Mouse (Mus musculus): ENCODE data around the gene Fstl1. TPM values are rescaled to one million over a fixed set of nuclear protein-coding genes. Genes with fewer than 3 reads are reported as not detected.

Fstl1 gene
- total and polyA plus RNA-seq, 2 experiments from 2014 or later, result 53.1 to 71.5 TPM

DNA sequence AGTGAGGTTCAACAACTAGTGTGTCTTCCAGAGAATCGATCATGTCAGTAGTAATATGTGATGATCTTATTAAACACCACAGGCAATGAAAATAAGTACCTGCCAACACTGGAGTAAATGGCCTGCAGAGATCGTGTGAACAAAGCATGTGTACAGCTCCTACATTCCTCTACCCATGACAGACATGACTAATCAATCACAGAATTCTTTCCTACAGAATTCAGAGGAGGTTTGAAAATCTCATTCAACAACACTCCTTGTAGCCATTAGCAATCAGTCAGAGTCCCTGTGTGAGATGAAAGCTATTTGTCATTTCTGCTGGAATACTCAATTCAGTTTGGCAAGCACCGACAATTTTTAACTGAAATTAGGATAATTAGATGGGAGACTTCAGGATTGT lies 7.9 kb downstream of the Fstl1 start:
- Histone ChIP-seq H3K9me3 (ENCODE audit: low read length) (no peaks in the 10 kb centered on the region), H3K27me3 (ENCODE audit: insufficient read depth, low read length) (no peaks in the 10 kb centered on the region), H3K4me1 (ENCODE audit: insufficient read depth, low read length) (peaks cover 23% of the 10 kb centered on the region), H3K36me3 (ENCODE audit: insufficient read depth, low read length) (no peaks in the 10 kb centered on the region), H3K4me2 (ENCODE audit: low read depth, low read length) (no peak overlapping the region), H3K27ac (no peak overlapping the region), H3K9ac (replicated peaks; ENCODE audit: low read length) (no peak overlapping the region), H3K4me3 (ENCODE audit: low read length) (no peak overlapping the region)
- WGBS, result 65% methylated on average over 3 of the region's 3 CpGs
- ATAC-seq, result no peak
- no peak for TF ChIP-seq CTCF (IDR thresholded peaks at IDR 0.05; ENCODE audit: low read depth)
- DNase-seq (ENCODE audit: low spot score), result no peak

DNA sequence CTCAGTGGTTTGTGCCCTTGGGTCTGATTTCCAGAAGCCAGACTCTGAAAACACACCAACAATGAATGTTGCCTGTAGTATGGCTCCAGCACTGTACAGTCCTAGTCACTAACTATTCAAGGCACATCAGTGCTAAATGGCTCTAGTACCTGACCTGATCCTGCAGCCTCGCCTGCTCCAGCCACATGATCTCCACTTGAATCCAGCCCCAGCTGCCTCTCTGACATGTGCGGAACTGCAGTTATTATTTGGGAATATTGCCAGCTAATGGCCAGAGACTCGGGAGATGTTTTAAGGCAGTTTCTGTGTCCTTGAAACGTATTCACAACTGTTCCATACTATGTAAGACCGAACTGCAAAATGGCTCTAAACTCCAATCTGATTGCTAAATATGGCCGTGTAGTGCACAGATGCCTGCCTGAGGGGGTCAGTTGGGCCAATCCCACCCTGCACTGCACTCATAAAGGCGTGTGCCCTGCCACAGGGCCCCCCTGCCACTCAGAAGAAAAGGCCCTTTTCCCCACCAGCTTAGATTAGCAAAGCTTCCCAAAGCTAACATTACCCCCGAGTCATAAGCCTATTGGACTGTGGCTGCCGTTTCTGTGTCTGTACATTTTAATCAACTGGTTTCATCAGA lies 11.0 kb downstream of the Fstl1 start:
- H3K4me2 ChIP-seq (ENCODE audit: low read depth, low read length), result peak overlapping the region; percentile 34; the same call in 1 of the 2 replicates
- no peak for ATAC-seq

DNA sequence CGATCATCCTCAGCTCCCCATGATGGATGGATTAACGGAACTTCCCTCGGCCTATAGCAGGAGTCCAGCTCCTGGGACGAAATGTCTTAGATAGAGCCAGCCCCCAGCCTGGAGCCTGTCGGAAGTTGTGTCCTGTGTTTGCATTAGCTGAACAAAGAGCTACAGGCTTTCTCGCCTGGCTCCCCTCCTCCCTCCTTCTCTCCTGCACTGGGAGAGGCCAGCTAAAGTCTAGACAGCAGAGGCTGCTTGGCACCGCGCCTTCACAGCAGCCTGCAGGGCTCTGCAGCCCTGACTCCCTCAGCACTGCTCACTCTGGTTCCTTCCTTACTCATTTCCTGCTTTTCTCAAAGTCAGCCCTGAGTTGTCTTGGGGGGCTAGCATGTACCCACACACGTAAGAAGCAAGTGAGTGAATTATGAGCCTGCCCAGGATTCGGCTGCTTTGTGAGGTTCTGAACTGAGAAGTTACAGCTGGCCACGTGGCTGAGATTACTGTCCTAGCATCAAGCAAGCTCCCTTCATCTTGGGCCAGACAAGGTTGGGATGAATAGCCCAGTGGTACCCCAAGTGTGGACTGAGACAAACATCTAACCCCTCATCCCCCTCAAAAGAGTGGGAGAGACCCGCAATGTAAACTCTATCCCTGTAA lies 11.8 kb downstream of the Fstl1 start:
- Histone ChIP-seq H3K4me2 (ENCODE audit: low read depth, low read length) (peak overlapping the region; percentile 34), H3K4me1 (ENCODE audit: insufficient read depth, low read length) (peaks cover 20% of the 10 kb centered on the region), H3K9ac (replicated peaks; ENCODE audit: low read length) (peak overlapping the region; percentile 30), H3K9me3 (ENCODE audit: low read length) (no peaks in the 10 kb centered on the region), H3K27ac (peak overlapping the region; percentile 37; the same call in 1 of the 2 replicates), H3K4me3 (ENCODE audit: low read length) (no peak overlapping the region), H3K36me3 (ENCODE audit: insufficient read depth, low read length) (no peaks in the 10 kb centered on the region), H3K27me3 (ENCODE audit: insufficient read depth, low read length) (no peaks in the 10 kb centered on the region)
- 18% methylated on average over 12 of the region's 12 CpGs for WGBS
- DNase-seq (ENCODE audit: low spot score) (peak; percentile 88), ATAC-seq (peak; percentile 93)
- no peak for TF ChIP-seq CTCF (IDR thresholded peaks at IDR 0.05; ENCODE audit: low read depth)

More for the DNA sequence above, 11.0 kb downstream of the Fstl1 start:
- Histone ChIP-seq H3K27me3 (ENCODE audit: insufficient read depth, low read length) (no peaks in the 10 kb centered on the region), H3K9ac (replicated peaks; ENCODE audit: low read length) (peak overlapping the region; percentile 30; the same call in 1 of the 2 replicates), H3K27ac (peak overlapping the region; percentile 37; the same call in 1 of the 2 replicates), H3K4me1 (ENCODE audit: insufficient read depth, low read length) (peaks cover 20% of the 10 kb centered on the region), H3K36me3 (ENCODE audit: insufficient read depth, low read length) (no peaks in the 10 kb centered on the region), H3K9me3 (ENCODE audit: low read length) (no peaks in the 10 kb centered on the region), H3K4me3 (ENCODE audit: low read length) (no peak overlapping the region)
- no peak for DNase-seq (ENCODE audit: low spot score)
- WGBS, result 28% methylated on average over 9 of the region's 9 CpGs
- no peak for TF ChIP-seq CTCF (IDR thresholded peaks at IDR 0.05; ENCODE audit: low read depth)

GRCm38 (mm10) chr16:37789015-37789381 lies 12.3 kb downstream of the Fstl1 start:
- H3K4me1 ChIP-seq (ENCODE audit: insufficient read depth, low read length), result peaks cover 20% of the 10 kb centered on the region
- ATAC-seq, result no peak
- H3K4me3 ChIP-seq (ENCODE audit: low read length), result no peak overlapping the region
- H3K9ac ChIP-seq (replicated peaks; ENCODE audit: low read length), result no peak overlapping the region
- H3K4me2 ChIP-seq (ENCODE audit: low read depth, low read length), result no peak overlapping the region
- no peak for TF ChIP-seq CTCF (IDR thresholded peaks at IDR 0.05; ENCODE audit: low read depth)
- H3K27ac ChIP-seq, result peak overlapping the region; percentile 37; the same call in 1 of the 2 replicates
- 45% methylated on average over 6 of the region's 6 CpGs for WGBS
- no peaks in the 10 kb centered on the region for H3K36me3 ChIP-seq (ENCODE audit: insufficient read depth, low read length)
- H3K9me3 ChIP-seq (ENCODE audit: low read length), result no peaks in the 10 kb centered on the region
- DNase-seq (ENCODE audit: low spot score), result no peak
- no peaks in the 10 kb centered on the region for H3K27me3 ChIP-seq (ENCODE audit: insufficient read depth, low read length)

DNA sequence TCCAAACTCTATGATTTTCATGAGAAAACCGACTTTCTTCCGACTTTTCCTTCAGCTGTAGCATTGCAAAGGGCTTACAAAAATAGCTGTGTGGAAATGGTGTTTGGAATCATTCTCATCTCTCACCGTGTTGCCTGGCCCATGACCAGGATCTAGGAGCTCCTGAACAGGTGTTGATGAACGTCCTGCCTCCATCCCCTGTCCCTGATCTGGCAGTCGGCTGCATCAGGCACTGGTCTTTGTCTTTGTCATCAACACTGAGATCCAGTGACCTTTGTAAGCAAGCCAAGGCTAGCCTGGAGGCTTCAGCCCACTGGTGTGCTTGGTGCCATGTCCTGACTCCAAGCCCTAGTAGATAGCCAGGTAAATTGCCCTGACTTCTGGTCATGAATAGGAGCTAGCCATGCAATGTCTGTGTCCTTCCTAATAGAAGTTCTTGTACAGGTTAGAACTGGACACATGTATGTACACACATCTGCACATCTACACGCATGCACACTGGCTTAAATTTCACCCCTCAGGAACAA lies 12.8 kb downstream of the Fstl1 start:
- Histone ChIP-seq H3K27ac (no peak overlapping the region), H3K36me3 (ENCODE audit: insufficient read depth, low read length) (no peaks in the 10 kb centered on the region), H3K27me3 (ENCODE audit: insufficient read depth, low read length) (no peaks in the 10 kb centered on the region), H3K9ac (replicated peaks; ENCODE audit: low read length) (no peak overlapping the region), H3K9me3 (ENCODE audit: low read length) (no peaks in the 10 kb centered on the region), H3K4me2 (ENCODE audit: low read depth, low read length) (no peak overlapping the region), H3K4me1 (ENCODE audit: insufficient read depth, low read length) (peaks cover 20% of the 10 kb centered on the region), H3K4me3 (ENCODE audit: low read length) (no peak overlapping the region)
- ATAC-seq (no peak), DNase-seq (ENCODE audit: low spot score) (no peak)
- no peak for TF ChIP-seq CTCF (IDR thresholded peaks at IDR 0.05; ENCODE audit: low read depth)
- 73% methylated on average over 6 of the region's 6 CpGs for WGBS

GRCm38 (mm10) chr16:37790008-37790780 lies 13.5 kb downstream of the Fstl1 start:
- WGBS, result 76% methylated on average over 12 of the region's 12 CpGs
- no peak for ATAC-seq
- no peaks in the 10 kb centered on the region for H3K27me3 ChIP-seq (ENCODE audit: insufficient read depth, low read length)

More at GRCm38 (mm10) chr16:37790008-37790780, 13.5 kb downstream of the Fstl1 start:
- no peak for DNase-seq (ENCODE audit: low spot score)
- Histone ChIP-seq H3K27ac (no peak overlapping the region), H3K4me3 (ENCODE audit: low read length) (no peak overlapping the region), H3K9me3 (ENCODE audit: low read length) (no peaks in the 10 kb centered on the region), H3K4me2 (ENCODE audit: low read depth, low read length) (no peak overlapping the region), H3K9ac (replicated peaks; ENCODE audit: low read length) (no peak overlapping the region), H3K4me1 (ENCODE audit: insufficient read depth, low read length) (peaks cover 20% of the 10 kb centered on the region), H3K36me3 (ENCODE audit: insufficient read depth, low read length) (no peaks in the 10 kb centered on the region)
- no peak for TF ChIP-seq CTCF (IDR thresholded peaks at IDR 0.05; ENCODE audit: low read depth)
